Mouse (Mus musculus): ENCODE measurements at regions not wholly inside any gene's neighbourhood (a gene's known extent, or its start where the extent isn't known, plus 50 kb on each side); places are given as distances from the start of the nearest gene placed in this dataset.

DNA sequence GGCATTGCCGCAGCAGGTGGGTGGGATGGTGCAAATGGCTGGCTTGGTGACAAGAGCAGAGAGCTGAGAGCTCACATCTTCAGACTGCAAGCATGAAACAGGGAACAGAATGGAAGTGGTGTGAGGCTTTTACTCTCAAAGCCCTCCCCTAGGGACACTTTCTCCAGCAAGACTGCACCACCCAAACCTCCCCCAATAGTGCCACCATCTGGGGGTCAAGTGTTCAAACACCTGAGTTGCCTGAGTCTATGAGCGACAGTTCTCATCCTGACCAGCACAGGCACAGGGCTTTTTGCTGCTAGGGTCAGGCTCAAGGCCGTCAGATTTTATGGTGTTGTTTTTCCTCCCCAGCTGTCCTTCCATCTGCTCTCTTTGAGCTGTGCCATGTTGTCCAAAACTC lies 337.9 kb upstream of the Eif4g2 start:
- 80% methylated on average over 3 of the region's 3 CpGs for WGBS

GRCm38 (mm10) chr7:111417735-111418134 lies 334.9 kb upstream of the Eif4g2 start:
- Histone ChIP-seq H3K4me1 (ENCODE audit: control insufficient read depth, insufficient read depth, insufficient read length, low read length) (no peaks in the 10 kb centered on the region), H3K36me3 (ENCODE audit: control insufficient read depth, insufficient read depth, low read length) (no peaks in the 10 kb centered on the region), H3K4me3 (ENCODE audit: low read depth, low read length) (no peak overlapping the region), H3K27ac (ENCODE audit: insufficient read depth, low read depth, low read length) (no peak overlapping the region), H3K27me3 (ENCODE audit: control insufficient read depth, insufficient read depth, low read length) (no peaks in the 10 kb centered on the region)
- no peak for TF ChIP-seq CTCF (IDR thresholded peaks at IDR 0.05; ENCODE audit: extremely low read depth, insufficient read length, insufficient replicate concordance, low read depth, low read length)
- no peak for TF ChIP-seq POLR2A (IDR thresholded peaks at IDR 0.05; ENCODE audit: low read depth, low read length)
- WGBS = 27% methylated on average over 3 of the region's 3 CpGs

More for the DNA sequence above, 337.9 kb upstream of the Eif4g2 start:
- Histone ChIP-seq H3K4me1 (ENCODE audit: control insufficient read depth, insufficient read depth, insufficient read length, low read length) (no peaks in the 10 kb centered on the region), H3K4me3 (ENCODE audit: low read depth, low read length) (no peak overlapping the region), H3K27me3 (ENCODE audit: control insufficient read depth, insufficient read depth, low read length) (no peaks in the 10 kb centered on the region), H3K27ac (ENCODE audit: insufficient read depth, low read depth, low read length) (no peak overlapping the region), H3K36me3 (ENCODE audit: control insufficient read depth, insufficient read depth, low read length) (no peaks in the 10 kb centered on the region)
- TF ChIP-seq POLR2A (IDR thresholded peaks at IDR 0.05; ENCODE audit: low read depth, low read length) (no peak), CTCF (IDR thresholded peaks at IDR 0.05; ENCODE audit: extremely low read depth, insufficient read length, insufficient replicate concordance, low read depth, low read length) (no peak)

- no peak for TF ChIP-seq CTCF (IDR thresholded peaks at IDR 0.05; ENCODE audit: extremely low read depth, insufficient read length, insufficient replicate concordance, low read depth, low read length)
- TF ChIP-seq POLR2A (IDR thresholded peaks at IDR 0.05; ENCODE audit: low read depth, low read length) = no peak
- 81% methylated on average over 6 of the region's 6 CpGs for WGBS
- Histone ChIP-seq H3K4me3 (ENCODE audit: low read depth, low read length) (no peak overlapping the region), H3K4me1 (ENCODE audit: control insufficient read depth, insufficient read depth, insufficient read length, low read length) (no peaks in the 10 kb centered on the region), H3K36me3 (ENCODE audit: control insufficient read depth, insufficient read depth, low read length) (no peaks in the 10 kb centered on the region), H3K27me3 (ENCODE audit: control insufficient read depth, insufficient read depth, low read length) (no peaks in the 10 kb centered on the region), H3K27ac (ENCODE audit: insufficient read depth, low read depth, low read length) (no peak overlapping the region)
Observed at GRCm38 (mm10) chr7:111416061-111416460, 333.2 kb upstream of the Eif4g2 start.

DNA sequence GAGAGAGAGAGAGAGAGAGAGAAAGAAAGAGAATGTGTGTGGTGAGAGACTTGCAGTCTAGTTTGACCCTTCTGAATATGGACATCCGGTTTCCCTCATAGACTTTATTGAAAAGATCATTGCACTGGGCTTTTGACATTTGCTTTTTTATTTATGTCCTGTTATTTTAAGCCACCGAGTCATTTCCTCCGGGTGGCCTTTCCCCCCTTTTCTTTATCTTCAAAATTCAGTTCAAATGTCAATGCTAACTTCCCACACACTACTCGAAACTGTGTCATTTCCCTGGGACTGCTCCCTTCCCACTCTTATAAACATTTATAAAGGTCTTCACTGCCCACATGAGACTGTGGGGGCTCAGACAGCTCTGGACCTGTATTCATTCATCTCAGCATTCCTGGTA lies 330.9 kb upstream of the Eif4g2 start:
- no peaks in the 10 kb centered on the region for H3K4me1 ChIP-seq (ENCODE audit: control insufficient read depth, insufficient read depth, insufficient read length, low read length)
- H3K4me3 ChIP-seq (ENCODE audit: low read depth, low read length) = no peak overlapping the region
- 42% methylated on average over 4 of the region's 4 CpGs for WGBS
- H3K27me3 ChIP-seq (ENCODE audit: control insufficient read depth, insufficient read depth, low read length) = no peaks in the 10 kb centered on the region
- H3K27ac ChIP-seq (ENCODE audit: insufficient read depth, low read depth, low read length) = no peak overlapping the region
- H3K36me3 ChIP-seq (ENCODE audit: control insufficient read depth, insufficient read depth, low read length) = no peaks in the 10 kb centered on the region
- TF ChIP-seq POLR2A (IDR thresholded peaks at IDR 0.05; ENCODE audit: low read depth, low read length) (no peak), CTCF (IDR thresholded peaks at IDR 0.05; ENCODE audit: extremely low read depth, insufficient read length, insufficient replicate concordance, low read depth, low read length) (no peak)

- Histone ChIP-seq H3K27ac (ENCODE audit: insufficient read depth, low read depth, low read length) (no peak overlapping the region), H3K4me3 (ENCODE audit: low read depth, low read length) (no peak overlapping the region), H3K27me3 (ENCODE audit: control insufficient read depth, insufficient read depth, low read length) (no peaks in the 10 kb centered on the region), H3K36me3 (ENCODE audit: control insufficient read depth, insufficient read depth, low read length) (no peaks in the 10 kb centered on the region), H3K4me1 (ENCODE audit: control insufficient read depth, insufficient read depth, insufficient read length, low read length) (no peaks in the 10 kb centered on the region)
- 80% methylated on average over 2 of the region's 2 CpGs for WGBS
- TF ChIP-seq POLR2A (IDR thresholded peaks at IDR 0.05; ENCODE audit: low read depth, low read length) = no peak
- TF ChIP-seq CTCF (IDR thresholded peaks at IDR 0.05; ENCODE audit: extremely low read depth, insufficient read length, insufficient replicate concordance, low read depth, low read length) = no peak
Observed at GRCm38 (mm10) chr7:111412957-111413356, 330.1 kb upstream of the Eif4g2 start.

- Histone ChIP-seq H3K27me3 (ENCODE audit: control insufficient read depth, insufficient read depth, low read length) (no peaks in the 10 kb centered on the region), H3K36me3 (ENCODE audit: control insufficient read depth, insufficient read depth, low read length) (no peaks in the 10 kb centered on the region), H3K27ac (ENCODE audit: insufficient read depth, low read depth, low read length) (no peak overlapping the region), H3K4me3 (ENCODE audit: low read depth, low read length) (no peak overlapping the region), H3K4me1 (ENCODE audit: control insufficient read depth, insufficient read depth, insufficient read length, low read length) (no peaks in the 10 kb centered on the region)
- TF ChIP-seq CTCF (IDR thresholded peaks at IDR 0.05; ENCODE audit: extremely low read depth, insufficient read length, insufficient replicate concordance, low read depth, low read length) (no peak), POLR2A (IDR thresholded peaks at IDR 0.05; ENCODE audit: low read depth, low read length) (no peak)
- 86% methylated on average over 5 of the region's 5 CpGs for WGBS
Observed at GRCm38 (mm10) chr7:111411386-111411960, 328.6 kb upstream of the Eif4g2 start.

- Histone ChIP-seq H3K4me3 (ENCODE audit: low read depth, low read length) (no peak overlapping the region), H3K27me3 (ENCODE audit: control insufficient read depth, insufficient read depth, low read length) (no peaks in the 10 kb centered on the region), H3K4me1 (ENCODE audit: control insufficient read depth, insufficient read depth, insufficient read length, low read length) (no peaks in the 10 kb centered on the region), H3K36me3 (ENCODE audit: control insufficient read depth, insufficient read depth, low read length) (no peaks in the 10 kb centered on the region), H3K27ac (ENCODE audit: insufficient read depth, low read depth, low read length) (no peak overlapping the region)
- WGBS = 78% methylated on average over 2 of the region's 2 CpGs
- no peak for TF ChIP-seq POLR2A (IDR thresholded peaks at IDR 0.05; ENCODE audit: low read depth, low read length)
- TF ChIP-seq CTCF (IDR thresholded peaks at IDR 0.05; ENCODE audit: extremely low read depth, insufficient read length, insufficient replicate concordance, low read depth, low read length) = no peak
Observed at GRCm38 (mm10) chr7:111395972-111396371, 313.1 kb upstream of the Eif4g2 start.
